Mouse (Mus musculus) hindbrain, embryonic 15.5 days (tissue): ENCODE measurements at regions not wholly inside any gene's neighbourhood (a gene's known extent, or its start where the extent isn't known, plus 50 kb on each side); places are given as distances from the start of the nearest gene placed in this dataset.

Source experiments
- ATAC-seq: fragments of 200-750 bp; cut with Nextera tagmentation; 2 replicates; pipeline ENCODE4 v1.8.0; 2017; ENCODE audit warnings: low read depth, moderate number of reproducible peaks, moderate TSS enrichment; ENCODE audit not compliant: low FRiP score
- H3K27ac ChIP-seq: fragments of 300-500 bp; sonication (generic); replicated peaks from 2 replicates; pipeline ENCODE4 v1.5.1; 2015; ENCODE audit warnings: mild to moderate bottlenecking, inconsistent platforms
- H3K27me3 ChIP-seq: fragments of 300-500 bp; sonication (generic); 2 replicates; pipeline ENCODE4 v1.6.1; 2015; ENCODE audit warnings: control low read depth, inconsistent platforms
- H3K36me3 ChIP-seq: fragments of 300-500 bp; sonication (generic); 2 replicates; pipeline ENCODE4 v1.6.1; 2015; ENCODE audit warnings: control low read depth, inconsistent platforms
- H3K4me1 ChIP-seq: fragments of 300-500 bp; sonication (generic); replicated peaks from 2 replicates; pipeline ENCODE4 v1.6.1; 2015; ENCODE audit warnings: control low read depth, inconsistent platforms
- H3K4me2 ChIP-seq: fragments of 300-500 bp; sonication (generic); 2 replicates; pipeline ENCODE4 v1.6.1; 2015; ENCODE audit warnings: moderate library complexity, mild to moderate bottlenecking, inconsistent platforms
- H3K4me3 ChIP-seq: fragments of 300-500 bp; sonication (generic); 2 replicates; pipeline ENCODE4 v1.5.1; 2015; ENCODE audit warnings: mild to moderate bottlenecking, inconsistent platforms
- H3K9ac ChIP-seq: fragments of 300-500 bp; sonication (generic); 2 replicates; pipeline ENCODE4 v1.6.1; 2015; ENCODE audit warnings: inconsistent platforms
- H3K9me3 ChIP-seq: fragments of 300-500 bp; sonication (generic); 2 replicates; pipeline ENCODE4 v1.6.1; 2016; ENCODE audit warnings: control low read depth, inconsistent platforms
- WGBS: fragments of 180-500 bp; shearing (Covaris S2); methylation state at CpG from one replicate; pipeline ENCODE4 v1.1.7; 2015; 5-methylcytosine and 5-hydroxymethylcytosine counted together

DNA sequence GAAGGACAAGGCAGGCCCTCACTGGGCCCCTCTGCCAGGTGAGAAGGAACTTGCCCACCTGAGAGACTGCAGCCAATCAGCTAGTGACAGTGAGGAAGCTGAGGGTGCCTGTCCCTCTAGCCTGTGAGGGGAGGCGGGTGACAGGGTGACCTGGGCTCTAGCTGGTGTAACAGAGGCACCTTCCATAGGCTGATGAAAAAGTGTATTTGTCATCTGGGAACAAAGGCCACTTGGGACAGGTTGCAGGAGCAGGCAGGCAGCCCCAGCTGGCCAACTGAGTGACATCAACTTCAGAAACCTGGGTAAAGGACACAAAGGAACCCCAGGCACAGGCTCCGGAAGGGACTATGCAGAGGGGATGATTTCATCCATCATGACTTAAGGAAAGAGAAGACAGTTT is 63.0 kb upstream of the Zfp637 start:
- no peak for ATAC-seq
- H3K9ac ChIP-seq = no peak overlapping the region
- no peaks in the 10 kb centered on the region for H3K27me3 ChIP-seq
- no peak overlapping the region for H3K27ac ChIP-seq
- no peak overlapping the region for H3K4me3 ChIP-seq
- 72% methylated on average over 2 of the region's 2 CpGs for WGBS
- H3K4me2 ChIP-seq = no peak overlapping the region
- H3K36me3 ChIP-seq = no peaks in the 10 kb centered on the region
- peaks cover 4% of the 10 kb centered on the region; the same call in 1 of the 2 replicates for H3K4me1 ChIP-seq
- no peaks in the 10 kb centered on the region for H3K9me3 ChIP-seq

- Histone ChIP-seq H3K36me3 (no peaks in the 10 kb centered on the region), H3K9ac (no peak overlapping the region), H3K4me3 (no peak overlapping the region), H3K27ac (no peak overlapping the region), H3K9me3 (no peaks in the 10 kb centered on the region), H3K4me1 (peaks cover 4% of the 10 kb centered on the region; the same call in 1 of the 2 replicates), H3K27me3 (no peaks in the 10 kb centered on the region), H3K4me2 (no peak overlapping the region)
- WGBS = 83% methylated on average over 8 of the region's 8 CpGs
- ATAC-seq = no peak
These were observed 62.5 kb upstream of the Zfp637 start for GRCm38 (mm10) chr6:117778481-117778880.

DNA sequence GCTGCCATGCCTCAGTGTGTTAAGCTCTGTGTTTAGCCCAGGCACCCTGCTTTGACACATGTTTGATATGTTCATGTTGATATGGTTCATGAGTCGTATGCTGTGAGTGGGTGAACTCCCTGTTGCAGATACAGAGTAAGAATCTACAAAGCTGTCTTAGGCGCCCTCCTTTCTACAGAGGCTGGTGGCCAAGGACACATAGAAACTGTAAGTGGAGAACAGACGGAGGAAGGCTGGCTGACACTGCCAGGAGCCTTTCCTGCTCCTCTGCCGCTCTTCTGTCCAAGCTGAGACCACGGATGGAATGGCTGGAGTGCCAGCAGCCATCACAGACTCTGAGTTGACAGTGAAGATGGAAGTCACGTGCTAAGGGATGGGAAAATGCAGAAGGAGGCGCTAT is 62.0 kb upstream of the Zfp637 start:
- H3K9ac ChIP-seq = no peak overlapping the region
- H3K36me3 ChIP-seq = no peaks in the 10 kb centered on the region
- H3K4me3 ChIP-seq = no peak overlapping the region
- H3K4me2 ChIP-seq = no peak overlapping the region
- no peaks in the 10 kb centered on the region for H3K9me3 ChIP-seq
- no peak for ATAC-seq
- H3K27me3 ChIP-seq = no peaks in the 10 kb centered on the region
- H3K4me1 ChIP-seq = peaks cover 4% of the 10 kb centered on the region; the same call in 1 of the 2 replicates
- no peak overlapping the region for H3K27ac ChIP-seq
- WGBS = 84% methylated on average over 7 of the region's 7 CpGs

DNA sequence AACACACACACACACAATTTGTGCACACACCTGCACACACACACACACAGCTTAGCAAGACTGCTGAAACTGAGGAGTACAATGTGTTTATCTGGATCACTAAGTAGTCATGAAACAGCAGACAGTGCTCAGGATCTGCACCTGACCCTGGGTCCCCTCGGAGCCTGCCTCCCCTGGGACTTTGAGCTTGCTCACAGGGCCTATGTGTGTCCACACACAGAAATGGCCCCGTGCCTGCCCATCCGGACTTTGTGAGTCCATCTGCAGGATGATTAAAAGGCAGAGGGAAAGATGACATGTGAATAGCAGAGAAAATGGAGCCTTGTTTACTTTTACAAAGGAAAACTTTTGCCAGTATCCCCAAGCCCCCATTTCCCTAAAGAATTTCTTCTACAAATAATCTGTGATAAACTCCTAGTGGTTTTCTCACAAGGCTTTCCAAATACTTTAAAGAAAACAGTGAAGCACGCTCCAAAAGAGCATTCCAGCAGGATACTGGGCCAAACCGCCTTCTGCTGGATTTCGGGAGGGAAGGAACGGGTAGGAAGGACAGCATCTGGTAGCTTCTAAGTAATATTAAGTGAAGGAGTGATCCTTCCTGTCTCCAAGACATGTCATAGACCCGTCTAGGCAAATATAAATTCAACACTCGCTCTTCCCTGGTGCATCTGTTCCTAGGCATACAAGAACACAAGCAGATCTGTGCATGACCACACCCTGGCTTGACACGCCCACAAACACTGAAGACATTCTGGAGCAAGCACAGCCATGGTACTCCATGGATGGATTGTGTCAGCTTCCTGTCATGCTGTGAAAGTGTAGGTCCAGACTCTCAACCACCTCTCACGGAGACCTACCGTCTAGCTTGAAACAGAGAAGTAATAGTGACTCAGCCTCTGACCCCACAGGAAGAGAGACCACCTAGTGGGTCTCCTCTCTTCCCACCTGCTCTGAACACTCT is 52.1 kb upstream of the Zfp637 start:
- 84% methylated on average over 12 of the region's 12 CpGs for WGBS
- Histone ChIP-seq H3K4me3 (no peak overlapping the region), H3K4me1 (no peaks in the 10 kb centered on the region), H3K4me2 (no peak overlapping the region), H3K27me3 (no peaks in the 10 kb centered on the region), H3K36me3 (no peaks in the 10 kb centered on the region), H3K9ac (no peak overlapping the region), H3K27ac (no peak overlapping the region), H3K9me3 (no peaks in the 10 kb centered on the region)
- ATAC-seq = no peak

DNA sequence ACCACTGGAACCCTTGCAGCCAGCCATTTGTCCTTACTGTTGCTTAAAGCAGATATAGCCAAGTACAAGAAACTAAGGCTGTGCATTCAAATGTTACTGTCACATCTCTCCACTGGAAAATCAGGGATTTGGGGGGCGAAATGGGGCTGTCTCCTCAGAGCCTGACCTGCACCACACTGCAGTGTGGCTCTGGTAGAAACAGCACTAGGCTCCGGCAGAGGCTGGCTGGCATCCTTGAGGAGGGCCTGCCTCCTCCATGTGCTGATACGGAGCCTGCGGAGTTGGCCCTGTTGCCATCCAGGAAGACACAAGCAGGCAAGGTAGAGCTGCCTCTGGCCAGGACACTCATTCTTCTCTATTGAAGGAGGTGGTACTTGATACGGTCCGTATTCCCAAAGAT is 50.4 kb upstream of the Zfp637 start:
- H3K9ac ChIP-seq = no peak overlapping the region
- H3K27ac ChIP-seq = no peak overlapping the region
- 93% methylated on average over 6 of the region's 6 CpGs for WGBS
- no peak overlapping the region for H3K4me2 ChIP-seq
- H3K36me3 ChIP-seq = no peaks in the 10 kb centered on the region
- H3K27me3 ChIP-seq = no peaks in the 10 kb centered on the region
- H3K9me3 ChIP-seq = no peaks in the 10 kb centered on the region
- ATAC-seq = no peak
- H3K4me3 ChIP-seq = no peak overlapping the region
- no peaks in the 10 kb centered on the region for H3K4me1 ChIP-seq
